Mouse (Mus musculus) midbrain, embryonic 13.5 days (tissue): Measurements from ENCODE around the gene Fam162a. TPM values are rescaled to one million over a fixed set of nuclear protein-coding genes. Genes with fewer than 3 reads are reported as not detected.
"Not testable (repeated sequence)": the region's sequence is repeated elsewhere in the genome, so short reads cannot be mapped to it uniquely, and the experiment has no call there.

Experiments
- ATAC-seq: fragments of 200-750 bp; cut with Nextera tagmentation; 2 replicates; pipeline ENCODE4 v1.8.0; 2017; ENCODE audit warnings: mild to moderate bottlenecking, moderate TSS enrichment, moderate library complexity
- H3K27ac ChIP-seq: fragments of 300-500 bp; sonication (generic); 2 replicates; pipeline ENCODE4 v1.5.1; 2015; ENCODE audit warnings: inconsistent platforms, mild to moderate bottlenecking, moderate library complexity
- H3K27me3 ChIP-seq: fragments of 300-500 bp; sonication (generic); 2 replicates; pipeline ENCODE4 v1.6.1; 2015; ENCODE audit warnings: mild to moderate bottlenecking, inconsistent platforms
- H3K36me3 ChIP-seq: fragments of 300-500 bp; sonication (generic); 2 replicates; pipeline ENCODE4 v1.6.1; 2015; ENCODE audit warnings: mild to moderate bottlenecking, inconsistent platforms
- H3K4me1 ChIP-seq: fragments of 300-500 bp; sonication (generic); replicated peaks from 2 replicates; pipeline ENCODE4 v1.6.1; 2015; ENCODE audit warnings: inconsistent platforms
- H3K4me2 ChIP-seq: fragments of 300-500 bp; sonication (generic); replicated peaks from 2 replicates; pipeline ENCODE4 v1.6.1; 2015; ENCODE audit warnings: moderate library complexity, mild to moderate bottlenecking, inconsistent platforms
- H3K4me3 ChIP-seq: fragments of 300-500 bp; sonication (generic); replicated peaks from 2 replicates; pipeline ENCODE4 v1.5.1; 2015; ENCODE audit warnings: mild to moderate bottlenecking, inconsistent platforms
- H3K9ac ChIP-seq: fragments of 300-500 bp; sonication (generic); replicated peaks from 2 replicates; pipeline ENCODE4 v1.6.1; 2015; ENCODE audit warnings: mild to moderate bottlenecking, inconsistent platforms
- H3K9me3 ChIP-seq: fragments of 300-500 bp; sonication (generic); 2 replicates; pipeline ENCODE4 v1.6.1; 2016; ENCODE audit warnings: mild to moderate bottlenecking, inconsistent platforms
- WGBS: fragments of 180-500 bp; shearing (Covaris S2); methylation state at CpG from one replicate; pipeline ENCODE4 v1.1.7; 2015; 5-methylcytosine and 5-hydroxymethylcytosine counted together
- polyA plus RNA-seq: library from polyadenylated mRNA; unstranded; fragments of >200 nt; fragmentation: Nextera tagmentation; extraction: Ambion mirVana; gene quantifications from 2 replicates; pipeline ENCODE4 v1.2.1, GENCODE M21; 2015

Gene Fam162a
- polyA plus RNA-seq, 1 experiment from 2014 or later: 170 TPM

GRCm38 (mm10) chr16:36079916-36080315, 8.5 kb upstream of the Fam162a start:
- H3K4me3 ChIP-seq: no peak overlapping the region
- H3K36me3 ChIP-seq: 0 out of 2 replicates have a peak, but pooled peaks cover 12% of the 10 kb centered on the region
- no peak overlapping the region for H3K9ac ChIP-seq
- WGBS: over 99% methylated on average over 3 of the region's 3 CpGs
- no peaks in the 10 kb centered on the region for H3K27me3 ChIP-seq
- no peaks in the 10 kb centered on the region for H3K4me1 ChIP-seq
- no peaks in the 10 kb centered on the region for H3K9me3 ChIP-seq
- H3K27ac ChIP-seq: no peak overlapping the region
- no peak overlapping the region for H3K4me2 ChIP-seq
- ATAC-seq: no peak

GRCm38 (mm10) chr16:36074772-36075171, 3.4 kb upstream of the Fam162a start:
- no peaks in the 10 kb centered on the region for H3K36me3 ChIP-seq
- 94% methylated on average over 3 of the region's 3 CpGs for WGBS
- H3K9ac ChIP-seq: no peak overlapping the region
- ATAC-seq: no peak
- H3K4me2 ChIP-seq: no peak overlapping the region
- H3K9me3 ChIP-seq: no peaks in the 10 kb centered on the region
- no peak overlapping the region for H3K27ac ChIP-seq
- H3K27me3 ChIP-seq: no peaks in the 10 kb centered on the region
- H3K4me3 ChIP-seq: no peak overlapping the region
- H3K4me1 ChIP-seq: peaks cover 15% of the 10 kb centered on the region

GRCm38 (mm10) chr16:36072410-36073011, 1.1 kb upstream of the Fam162a start:
- no peaks in the 10 kb centered on the region for H3K9me3 ChIP-seq
- H3K27ac ChIP-seq: peak overlapping the region; percentile 98; the same call in 1 of the 2 replicates
- 31% methylated on average over 8 of the region's 8 CpGs for WGBS
- H3K4me1 ChIP-seq: peaks cover 34% of the 10 kb centered on the region
- 0 out of 2 replicates have a peak, but pooled peaks cover 3% of the 10 kb centered on the region for H3K36me3 ChIP-seq
- peak overlapping the region; percentile 79 for H3K4me2 ChIP-seq
- ATAC-seq: no peak
- H3K27me3 ChIP-seq: no peaks in the 10 kb centered on the region
- peak overlapping the region; percentile 62 for H3K4me3 ChIP-seq
- H3K9ac ChIP-seq: peak overlapping the region; percentile 84

- H3K4me3 ChIP-seq: peak overlapping the region; percentile 62
- H3K4me1 ChIP-seq: peaks cover 34% of the 10 kb centered on the region
- H3K36me3 ChIP-seq: 0 out of 2 replicates have a peak, but pooled peaks cover 3% of the 10 kb centered on the region
- WGBS: under 1% methylated on average over 16 of the region's 16 CpGs
- H3K27me3 ChIP-seq: no peaks in the 10 kb centered on the region
- H3K4me2 ChIP-seq: peak overlapping the region; percentile 79
- peak overlapping the region; percentile 84 for H3K9ac ChIP-seq
- H3K27ac ChIP-seq: peak overlapping the region; percentile 98
- no peaks in the 10 kb centered on the region for H3K9me3 ChIP-seq
- no peak for ATAC-seq
These were observed 334 bp downstream of the Fam162a start for GRCm38 (mm10) chr16:36071071-36071449.

DNA sequence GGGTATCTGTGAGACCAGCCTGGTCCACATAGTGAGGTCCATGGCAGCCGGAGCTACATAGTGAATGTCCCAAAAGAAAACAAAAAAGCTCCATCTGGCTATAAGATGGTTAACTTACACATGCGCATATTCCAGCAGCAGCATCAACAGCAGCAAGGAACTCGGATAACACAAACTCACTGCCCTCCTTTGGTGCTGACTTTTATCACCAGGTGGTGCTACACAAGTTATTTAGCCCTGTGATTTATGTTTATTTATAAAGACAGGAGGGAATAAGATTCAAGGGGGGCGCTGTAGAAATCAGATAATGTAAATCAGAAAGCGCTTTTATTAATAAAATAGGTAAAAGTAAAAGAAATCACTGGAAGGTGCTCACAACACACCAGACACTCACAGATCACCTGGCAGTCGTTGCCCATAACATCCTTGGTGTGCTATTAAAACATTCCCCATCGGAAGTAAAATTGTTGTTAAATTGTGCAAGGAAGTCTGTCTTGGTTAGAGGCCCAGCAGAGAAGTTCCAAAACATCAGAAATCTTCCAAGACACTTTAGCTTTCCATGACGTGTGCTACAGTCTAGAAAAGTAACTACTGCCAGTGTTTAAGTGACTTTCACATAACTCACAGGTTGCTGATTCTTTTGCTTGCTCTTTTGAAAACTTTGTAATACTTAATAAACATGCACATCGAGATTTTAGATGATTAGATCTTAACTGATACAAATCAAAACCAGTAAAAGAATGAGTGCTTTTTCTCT, 1.4 kb downstream of the Fam162a start:
- Histone ChIP-seq H3K27ac (no peak overlapping the region), H3K27me3 (no peaks in the 10 kb centered on the region), H3K4me2 (peak overlapping the region; percentile 79), H3K9ac (no peak overlapping the region), H3K36me3 (0 out of 2 replicates have a peak, but pooled peaks cover 3% of the 10 kb centered on the region), H3K4me1 (peaks cover 34% of the 10 kb centered on the region), H3K4me3 (peak overlapping the region; percentile 62), H3K9me3 (no peaks in the 10 kb centered on the region)
- no peak for ATAC-seq
- WGBS: 39% methylated on average over 9 of the region's 9 CpGs

DNA sequence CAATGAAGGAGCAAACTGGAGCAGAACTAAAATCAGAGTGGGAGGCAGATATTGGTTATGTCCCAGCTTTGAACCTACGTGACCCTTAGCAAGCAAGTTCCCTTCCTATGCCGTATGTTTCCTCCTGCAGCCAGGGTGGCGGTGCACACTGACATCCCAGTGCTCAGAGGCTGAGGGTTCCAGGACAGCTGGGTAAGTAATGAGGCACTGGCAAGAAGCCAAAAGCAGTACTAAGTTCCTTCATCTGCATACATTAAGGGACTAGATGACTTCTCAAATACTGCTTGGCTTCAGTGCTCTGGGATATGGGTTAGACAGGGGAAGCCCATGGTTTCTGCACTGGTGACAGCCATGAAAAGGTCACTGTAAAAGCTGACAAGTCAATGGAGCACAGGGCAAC, 3.0 kb downstream of the Fam162a start:
- Histone ChIP-seq H3K9me3 (no peaks in the 10 kb centered on the region), H3K27me3 (no peaks in the 10 kb centered on the region), H3K9ac (no peak overlapping the region), H3K27ac (no peak overlapping the region), H3K4me1 (peaks cover 34% of the 10 kb centered on the region), H3K4me3 (no peak overlapping the region), H3K36me3 (0 out of 2 replicates have a peak, but pooled peaks cover 3% of the 10 kb centered on the region), H3K4me2 (no peak overlapping the region)
- WGBS: 78% methylated on average over 3 of the region's 3 CpGs
- ATAC-seq: no peak

GRCm38 (mm10) chr16:36067694-36068093, 3.7 kb downstream of the Fam162a start:
- Histone ChIP-seq H3K4me2 (no peak overlapping the region), H3K27me3 (no peaks in the 10 kb centered on the region), H3K4me1 (peaks cover 34% of the 10 kb centered on the region), H3K9me3 (no peaks in the 10 kb centered on the region), H3K4me3 (no peak overlapping the region), H3K36me3 (0 out of 2 replicates have a peak, but pooled peaks cover 3% of the 10 kb centered on the region), H3K27ac (no peak overlapping the region), H3K9ac (no peak overlapping the region)
- no peak for ATAC-seq
- 77% methylated on average over 2 of the region's 2 CpGs for WGBS

GRCm38 (mm10) chr16:36064904-36065303, 6.5 kb downstream of the Fam162a start:
- no peak for ATAC-seq
- Histone ChIP-seq H3K36me3 (0 out of 2 replicates have a peak, but pooled peaks cover 3% of the 10 kb centered on the region), H3K27ac (no peak overlapping the region), H3K4me1 (peaks cover 21% of the 10 kb centered on the region), H3K9me3 (no peaks in the 10 kb centered on the region), H3K9ac (no peak overlapping the region), H3K27me3 (no peaks in the 10 kb centered on the region), H3K4me3 (no peak overlapping the region), H3K4me2 (no peak overlapping the region)
- WGBS: 90% methylated on average over 5 of the region's 5 CpGs

DNA sequence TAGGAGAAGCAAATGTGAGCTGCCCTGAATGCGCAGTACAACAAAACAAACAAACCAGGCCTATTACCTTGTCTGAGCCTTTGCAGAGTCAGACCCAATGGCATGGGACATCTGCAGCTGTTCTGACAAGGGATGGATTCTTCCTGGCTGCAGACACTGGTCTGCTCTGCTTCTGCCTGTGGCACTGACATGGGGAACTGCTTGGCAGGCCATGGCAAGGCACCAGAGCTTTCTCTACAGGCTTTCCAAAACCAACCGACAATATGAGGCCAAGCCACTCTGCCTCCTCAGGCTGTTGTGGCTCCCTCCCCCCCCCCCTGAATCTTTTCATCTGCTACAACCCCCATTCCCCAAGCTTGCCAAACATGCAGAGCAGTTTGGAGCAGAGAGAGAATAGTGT, 8.1 kb downstream of the Fam162a start:
- Histone ChIP-seq H3K4me1 (peaks cover 6% of the 10 kb centered on the region), H3K9ac (no peak overlapping the region), H3K4me3 (no peak overlapping the region), H3K27ac (no peak overlapping the region), H3K27me3 (no peaks in the 10 kb centered on the region), H3K36me3 (no peaks in the 10 kb centered on the region), H3K4me2 (no peak overlapping the region), H3K9me3 (no peaks in the 10 kb centered on the region)
- 80% methylated on average over 2 of the region's 2 CpGs for WGBS
- ATAC-seq: no peak

DNA sequence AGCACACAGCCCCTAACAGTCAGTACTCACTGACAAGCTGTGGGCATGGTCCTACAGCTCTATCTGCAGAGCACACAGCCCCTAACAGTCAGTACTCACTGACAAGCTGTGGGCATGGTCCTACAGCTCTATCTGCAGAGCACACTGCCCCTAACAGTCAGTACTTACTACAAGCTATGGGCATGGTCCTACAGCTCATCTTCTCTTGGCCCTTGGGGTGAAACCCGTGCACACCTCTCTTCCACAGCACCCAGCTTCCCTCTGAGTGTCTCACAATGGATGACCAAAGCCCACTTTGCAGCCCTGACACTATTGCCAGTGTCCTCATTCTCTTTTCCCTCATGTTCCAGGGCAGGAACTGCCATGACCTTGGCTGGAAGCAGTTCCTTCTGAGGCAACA, 8.9 kb downstream of the Fam162a start:
- not testable (repeated sequence) for H3K27ac ChIP-seq, ATAC-seq, H3K4me2 ChIP-seq, H3K36me3 ChIP-seq, H3K4me3 ChIP-seq, H3K27me3 ChIP-seq, H3K4me1 ChIP-seq, H3K9ac ChIP-seq, H3K9me3 ChIP-seq
- 90% methylated on average over 1 of the region's 1 CpGs for WGBS

GRCm38 (mm10) chr16:36057933-36058475, 13.4 kb downstream of the Fam162a start:
- Histone ChIP-seq H3K9ac (no peak overlapping the region), H3K27ac (no peak overlapping the region), H3K27me3 (no peaks in the 10 kb centered on the region), H3K4me2 (no peak overlapping the region), H3K9me3 (no peaks in the 10 kb centered on the region), H3K36me3 (0 out of 2 replicates have a peak, but pooled peaks cover 4% of the 10 kb centered on the region), H3K4me1 (no peaks in the 10 kb centered on the region), H3K4me3 (no peak overlapping the region)
- no peak for ATAC-seq
- WGBS: 88% methylated on average over 8 of the region's 8 CpGs

DNA sequence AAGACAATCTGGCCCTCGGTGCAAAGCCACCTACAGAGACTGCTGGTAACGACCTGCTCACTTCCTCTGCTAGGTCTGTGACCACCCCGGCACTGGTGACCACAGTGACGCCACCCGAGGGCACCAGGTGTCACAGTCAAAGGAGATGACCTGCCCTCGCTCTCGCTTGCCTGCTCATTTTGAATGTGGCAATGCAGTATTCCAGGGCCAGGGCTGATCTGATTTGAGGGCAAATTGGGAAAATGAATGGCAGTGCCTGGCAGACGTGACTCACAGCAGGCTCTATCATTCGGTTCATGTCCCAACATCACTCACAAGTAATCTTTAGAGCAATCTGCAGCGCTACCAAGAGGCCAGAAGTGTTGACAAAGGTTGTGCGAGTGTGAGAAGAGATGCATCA, 15.0 kb downstream of the Fam162a start:
- Histone ChIP-seq H3K9ac (no peak overlapping the region), H3K4me2 (no peak overlapping the region), H3K9me3 (no peaks in the 10 kb centered on the region), H3K27me3 (no peaks in the 10 kb centered on the region), H3K27ac (no peak overlapping the region), H3K36me3 (peaks cover 14% of the 10 kb centered on the region), H3K4me1 (no peaks in the 10 kb centered on the region), H3K4me3 (no peak overlapping the region)
- ATAC-seq: no peak
- WGBS: 87% methylated on average over 11 of the region's 11 CpGs
